Mouse (Mus musculus) lung, embryonic 16.5 days (tissue): ENCODE data around the gene Taf1b. TPM values are rescaled to one million over a fixed set of nuclear protein-coding genes. Genes with fewer than 3 reads are reported as not detected.

Experiments
- ATAC-seq: fragments of 200-750 bp; cut with Nextera tagmentation; 2 replicates; pipeline ENCODE4 v1.8.0; 2017; ENCODE audit warnings: low read depth, mild to moderate bottlenecking, moderate library complexity
- H3K27ac ChIP-seq: fragments of 300-500 bp; sonication (generic); 2 replicates; pipeline ENCODE4 v1.5.1; 2014; ENCODE audit warnings: mild to moderate bottlenecking, control low read depth, low read length
- H3K27me3 ChIP-seq: fragments of 300-500 bp; sonication (generic); 2 replicates; pipeline ENCODE4 v1.6.1; 2014; ENCODE audit warnings: low read depth, low read length, mixed read lengths; ENCODE audit not compliant: control insufficient read depth, insufficient read depth
- H3K36me3 ChIP-seq: fragments of 300-500 bp; sonication (generic); 2 replicates; pipeline ENCODE4 v1.6.1; 2014; ENCODE audit warnings: low read length; ENCODE audit not compliant: control insufficient read depth, insufficient read depth
- H3K4me1 ChIP-seq: fragments of 300-500 bp; sonication (generic); replicated peaks from 2 replicates; pipeline ENCODE4 v1.6.1; 2014; ENCODE audit warnings: low read length, mixed read lengths; ENCODE audit not compliant: control insufficient read depth, insufficient read depth
- H3K4me2 ChIP-seq: fragments of 300-500 bp; sonication (generic); 2 replicates; pipeline ENCODE4 v1.6.1; 2014; ENCODE audit warnings: low read depth, low read length, control low read depth
- H3K4me3 ChIP-seq: fragments of 300-500 bp; sonication (generic); 2 replicates; pipeline ENCODE4 v1.5.1; 2014; ENCODE audit warnings: mild to moderate bottlenecking, low read length, control low read depth
- H3K9ac ChIP-seq: fragments of 300-500 bp; sonication (generic); 2 replicates; pipeline ENCODE4 v1.6.1; 2014; ENCODE audit warnings: low read length, control low read depth
- H3K9me3 ChIP-seq: fragments of 300-500 bp; sonication (generic); 2 replicates; pipeline ENCODE4 v1.6.1; 2016; ENCODE audit warnings: low read length; ENCODE audit not compliant: control insufficient read depth
- WGBS: fragments of 180-500 bp; shearing (Covaris S2); extraction: QIAGEN DNeasy Blood & Tissue Kit; methylation state at CpG from one replicate; pipeline ENCODE4 v1.1.7; 2014; 5-methylcytosine and 5-hydroxymethylcytosine counted together
- polyA plus RNA-seq: library from polyadenylated mRNA; unstranded; fragments of >200 nt; fragmentation: Nextera tagmentation; extraction: Ambion mirVana; gene quantifications from 2 replicates; pipeline ENCODE4 v1.2.1, GENCODE M21; 2015

Gene Taf1b
- polyA plus RNA-seq, 1 experiment from 2014 or later, result 25.6 TPM

GRCm38 (mm10) chr12:24586193-24586592 is 88.0 kb downstream of the Taf1b start:
- H3K27ac ChIP-seq, result no peak overlapping the region
- 65% methylated on average over 7 of the region's 7 CpGs for WGBS
- no peak overlapping the region for H3K9ac ChIP-seq
- H3K4me1 ChIP-seq, result no peaks in the 10 kb centered on the region
- no peak overlapping the region for H3K4me2 ChIP-seq
- no peak overlapping the region for H3K4me3 ChIP-seq
- no peak for ATAC-seq
- no peaks in the 10 kb centered on the region for H3K9me3 ChIP-seq
- H3K27me3 ChIP-seq, result no peaks in the 10 kb centered on the region
- no peaks in the 10 kb centered on the region for H3K36me3 ChIP-seq

GRCm38 (mm10) chr12:24590371-24590770 is 92.2 kb downstream of the Taf1b start:
- no peak overlapping the region for H3K27ac ChIP-seq
- no peaks in the 10 kb centered on the region for H3K27me3 ChIP-seq
- peaks cover 6% of the 10 kb centered on the region for H3K4me1 ChIP-seq
- no peak for ATAC-seq
- H3K4me3 ChIP-seq, result no peak overlapping the region
- 69% methylated on average over 7 of the region's 7 CpGs for WGBS
- H3K4me2 ChIP-seq, result no peak overlapping the region
- H3K36me3 ChIP-seq, result no peaks in the 10 kb centered on the region
- H3K9ac ChIP-seq, result no peak overlapping the region
- no peaks in the 10 kb centered on the region for H3K9me3 ChIP-seq

DNA sequence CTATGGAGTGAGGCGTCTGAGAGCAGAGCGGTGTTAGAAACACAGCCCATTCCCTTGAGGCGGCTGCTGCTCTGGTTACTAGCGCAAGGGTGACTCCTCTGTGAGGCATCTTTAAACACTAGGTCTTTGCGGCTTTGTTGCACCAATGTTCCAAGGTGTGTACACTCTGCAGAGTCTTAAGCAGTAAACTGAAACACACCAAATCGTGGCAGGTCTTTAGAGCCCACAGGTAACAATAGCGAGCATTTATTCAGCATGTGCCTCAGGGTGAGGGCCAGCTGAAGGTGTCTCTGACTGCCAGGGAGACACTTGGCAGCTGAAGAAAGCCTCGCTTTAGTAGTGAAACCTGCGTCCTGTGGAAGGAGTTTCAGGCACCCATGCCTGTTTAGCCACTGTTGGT is 93.9 kb downstream of the Taf1b start:
- Histone ChIP-seq H3K27me3 (no peaks in the 10 kb centered on the region), H3K9me3 (no peaks in the 10 kb centered on the region), H3K4me1 (peaks cover 6% of the 10 kb centered on the region), H3K9ac (no peak overlapping the region), H3K27ac (peak overlapping the region; percentile 60), H3K36me3 (no peaks in the 10 kb centered on the region), H3K4me2 (no peak overlapping the region), H3K4me3 (no peak overlapping the region)
- ATAC-seq, result no peak
- 72% methylated on average over 9 of the region's 9 CpGs for WGBS

- no peaks in the 10 kb centered on the region for H3K36me3 ChIP-seq
- no peaks in the 10 kb centered on the region for H3K9me3 ChIP-seq
- 5% methylated on average over 22 of the region's 22 CpGs for WGBS
- H3K9ac ChIP-seq, result peak overlapping the region; percentile 54
- peaks cover 6% of the 10 kb centered on the region for H3K4me1 ChIP-seq
- peak overlapping the region; percentile 60 for H3K27ac ChIP-seq
- H3K27me3 ChIP-seq, result no peaks in the 10 kb centered on the region
- peak overlapping the region; percentile 34 for H3K4me3 ChIP-seq
- H3K4me2 ChIP-seq, result peak overlapping the region; percentile 71
- ATAC-seq, result peak; percentile 86
These were observed 95.0 kb downstream of the Taf1b start for GRCm38 (mm10) chr12:24592956-24593672.

- H3K4me2 ChIP-seq, result no peak overlapping the region
- no peak overlapping the region for H3K27ac ChIP-seq
- no peak for ATAC-seq
- no peak overlapping the region for H3K4me3 ChIP-seq
- no peaks in the 10 kb centered on the region for H3K27me3 ChIP-seq
- WGBS, result 56% methylated on average over 6 of the region's 6 CpGs
- H3K4me1 ChIP-seq, result peaks cover 6% of the 10 kb centered on the region
- no peaks in the 10 kb centered on the region for H3K36me3 ChIP-seq
- no peaks in the 10 kb centered on the region for H3K9me3 ChIP-seq
- no peak overlapping the region for H3K9ac ChIP-seq
These were observed 99.2 kb downstream of the Taf1b start for GRCm38 (mm10) chr12:24597376-24597775.

DNA sequence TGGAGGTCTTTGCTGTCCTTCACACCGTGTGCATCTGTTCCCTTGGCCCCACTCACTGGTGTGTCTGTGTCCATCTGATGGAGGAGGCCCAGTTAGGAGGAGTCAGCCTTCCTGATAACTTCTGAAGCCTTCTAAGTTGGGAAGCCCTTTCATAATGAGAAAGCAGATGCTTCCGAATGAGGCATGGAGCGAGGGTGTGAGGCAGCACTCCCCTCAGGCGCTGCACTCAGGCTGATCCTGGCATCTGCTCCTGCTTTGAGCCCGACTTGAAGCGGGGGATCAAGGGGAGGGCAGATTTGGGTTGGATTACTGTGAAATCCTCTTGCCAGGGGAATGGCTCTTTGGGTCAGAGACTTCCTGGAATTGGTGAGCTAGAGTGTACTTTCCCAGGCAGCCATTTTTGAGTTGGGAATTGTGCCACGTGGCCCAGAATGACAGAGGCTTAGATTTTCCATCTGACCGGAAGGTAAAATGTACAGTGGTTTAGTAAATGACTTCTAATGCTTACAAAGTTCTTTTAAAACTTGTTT is 101.3 kb downstream of the Taf1b start:
- no peak for ATAC-seq
- no peaks in the 10 kb centered on the region for H3K4me1 ChIP-seq
- H3K4me2 ChIP-seq, result no peak overlapping the region
- H3K36me3 ChIP-seq, result no peaks in the 10 kb centered on the region
- H3K9me3 ChIP-seq, result no peaks in the 10 kb centered on the region
- WGBS, result 66% methylated on average over 8 of the region's 8 CpGs
- no peak overlapping the region for H3K4me3 ChIP-seq
- H3K9ac ChIP-seq, result no peak overlapping the region
- no peaks in the 10 kb centered on the region for H3K27me3 ChIP-seq
- no peak overlapping the region for H3K27ac ChIP-seq

- Histone ChIP-seq H3K36me3 (no peaks in the 10 kb centered on the region), H3K9me3 (no peaks in the 10 kb centered on the region), H3K4me3 (no peak overlapping the region), H3K4me1 (no peaks in the 10 kb centered on the region), H3K9ac (no peak overlapping the region), H3K4me2 (no peak overlapping the region), H3K27ac (no peak overlapping the region), H3K27me3 (no peaks in the 10 kb centered on the region)
- WGBS, result 73% methylated on average over 7 of the region's 7 CpGs
- ATAC-seq, result no peak; the same call in 1 of the 2 replicates
These were observed 101.9 kb downstream of the Taf1b start for GRCm38 (mm10) chr12:24600074-24600473.

DNA sequence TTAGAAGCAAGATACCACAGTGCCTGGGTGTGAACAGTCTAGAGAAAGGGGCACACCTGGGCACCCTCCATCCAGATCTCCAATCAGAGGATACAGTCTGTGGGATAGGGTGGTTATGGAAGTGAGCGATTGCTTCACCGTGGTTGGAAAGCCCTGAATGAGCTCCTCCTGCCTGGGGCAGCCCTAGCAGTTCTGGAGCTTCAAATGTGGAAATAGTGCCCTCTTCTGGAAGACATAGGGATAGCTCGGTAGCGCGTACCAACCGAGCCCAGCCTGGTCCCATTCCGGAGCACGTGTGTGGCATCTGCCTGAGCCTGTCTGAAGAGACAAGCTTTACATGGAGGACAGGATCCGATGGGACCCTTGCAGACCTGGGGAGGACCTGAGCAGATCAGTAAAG is 102.6 kb downstream of the Taf1b start:
- no peaks in the 10 kb centered on the region for H3K27me3 ChIP-seq
- ATAC-seq, result peak; percentile 78
- no peaks in the 10 kb centered on the region for H3K4me1 ChIP-seq
- H3K4me2 ChIP-seq, result no peak overlapping the region
- WGBS, result 5% methylated on average over 9 of the region's 9 CpGs
- no peaks in the 10 kb centered on the region for H3K36me3 ChIP-seq
- H3K9ac ChIP-seq, result no peak overlapping the region
- H3K9me3 ChIP-seq, result no peaks in the 10 kb centered on the region
- no peak overlapping the region for H3K27ac ChIP-seq
- H3K4me3 ChIP-seq, result no peak overlapping the region

DNA sequence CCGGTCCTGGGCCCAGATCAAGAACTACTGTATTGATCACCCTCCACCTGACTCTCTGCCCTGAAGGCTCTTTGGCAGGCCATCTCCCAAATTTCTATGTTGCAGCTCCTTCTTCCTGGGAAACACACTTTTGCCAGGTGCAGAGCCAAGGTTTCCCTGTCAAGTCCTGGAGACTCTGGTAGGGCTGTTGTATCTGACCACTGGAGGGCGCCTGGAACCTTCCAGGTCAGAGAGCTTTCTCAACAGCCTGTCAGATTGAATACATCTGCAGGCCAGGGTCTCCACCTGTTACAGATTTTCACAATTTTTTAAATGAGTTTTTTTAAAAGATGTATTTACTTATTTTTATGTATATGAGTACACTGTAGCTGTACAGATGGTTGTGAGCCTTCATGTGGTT is 105.1 kb downstream of the Taf1b start:
- WGBS, result 33% methylated on average over 2 of the region's 2 CpGs
- no peak overlapping the region for H3K4me3 ChIP-seq
- no peaks in the 10 kb centered on the region for H3K27me3 ChIP-seq
- no peak overlapping the region for H3K27ac ChIP-seq
- no peak overlapping the region for H3K9ac ChIP-seq
- no peak; the same call in 1 of the 2 replicates for ATAC-seq
- no peaks in the 10 kb centered on the region for H3K36me3 ChIP-seq
- H3K9me3 ChIP-seq, result no peaks in the 10 kb centered on the region
- no peaks in the 10 kb centered on the region for H3K4me1 ChIP-seq
- no peak overlapping the region for H3K4me2 ChIP-seq
